19 mouse cellular contexts compared by ENCODE assay signal in the genomic region with DNA sequence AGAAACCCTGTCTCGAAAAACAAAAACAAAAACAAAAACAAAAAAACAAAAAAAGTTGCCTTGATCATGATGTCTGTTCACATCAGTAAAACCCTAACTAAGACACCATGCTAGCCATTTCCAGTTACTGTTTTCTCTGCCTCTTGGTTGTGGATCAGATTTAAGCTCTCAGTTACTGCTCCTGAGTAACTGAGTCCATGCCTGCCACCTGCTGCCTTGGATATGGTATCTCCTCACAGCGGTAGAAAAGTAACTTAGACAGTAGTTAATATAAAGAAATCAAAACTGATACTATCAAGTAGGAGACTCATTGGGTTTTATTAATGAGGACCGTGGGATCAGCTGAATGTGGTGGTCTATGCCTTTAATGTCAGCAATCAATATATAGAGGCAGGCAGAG. TPM values are rescaled to one million over a fixed set of nuclear protein-coding genes. Genes with fewer than 3 reads are reported as not detected.
DNase-seq lines count a peak whose midpoint lies in the region; TF ChIP-seq lines count a peak whose summit lies in the region.
"Had no signal": no experiment of that assay in that cellular context is flagged by ENCODE, and none has a peak within 500 bp of the region (broad histone marks: within the 10 kb centered on the region; RNA-seq: fewer than 3 reads in every experiment).

No protein-coding gene starts in this region.

- H3K27ac ChIP-seq in kidney, adult 2 months (ENCODE audit: insufficient read depth, low read depth, low read length): no peak overlapping the region
- H3K27ac ChIP-seq in CH12.LX (ENCODE audit: insufficient read depth, low read depth): no peak overlapping the region
- H3K27ac ChIP-seq: embryonic facial prominence, embryonic 13.5 days; forebrain, embryonic 12.5 days; heart, embryonic 13.5 days; intestine, embryonic 15.5 days had no signal

- H3K9ac ChIP-seq in CH12.LX (ENCODE audit: insufficient read depth, low read depth): no peak overlapping the region
- H3K9ac ChIP-seq: embryonic facial prominence, embryonic 13.5 days; forebrain, embryonic 12.5 days; heart, embryonic 13.5 days; intestine, embryonic 15.5 days had no signal

- no peak for DNase-seq in kidney, adult 2 months
- DNase-seq in kidney, adult 11 months: no peak
- DNase-seq in 416B (ENCODE audit: low read depth) (peak; percentile 26), CH12.LX (ENCODE audit: extremely low read depth) (no peak)
- peak; percentile 37 for DNase-seq in induced T-regulatory cell, adult 2 months (ENCODE audit: low read depth)
- DNase-seq in layer of hippocampus, postnatal 14 days (ENCODE audit: low spot score in 2 of 2): no peak
- no peak for DNase-seq in cerebellum, adult 9-10 months
- no peak for DNase-seq in layer of hippocampus, postnatal 10 days (ENCODE audit: low spot score in 2 of 2)
- DNase-seq: adrenal gland, adult 8-10 months; adrenal gland, postnatal 36 days; cerebellum, adult 2 months; cerebellum, postnatal 25 days; gastrocnemius, postnatal 10 days; heart, postnatal 36 days had no signal

- H3K4me3 ChIP-seq in kidney, adult 2 months (ENCODE audit: insufficient read depth, low read depth, low read length): no peak overlapping the region
- no peak overlapping the region for H3K4me3 ChIP-seq in CH12.LX (replicated peaks in 1 of 3; ENCODE audit: low read depth in 2 of 3, low read length in 2 of 3, poor library complexity in 1 of 3)
- H3K4me3 ChIP-seq: embryonic facial prominence, embryonic 13.5 days; forebrain, embryonic 12.5 days; heart, embryonic 13.5 days; intestine, embryonic 15.5 days had no signal

- 0 out of 2 replicates have a peak, but pooled peaks have one; percentile 14 for TF ChIP-seq CTCF in kidney, adult 2 months (conservative IDR thresholded peaks at IDR 0.05; ENCODE audit: insufficient read depth, insufficient read length, low read depth, low read length)
- TF ChIP-seq CTCF in CH12.LX (conservative IDR thresholded peaks at IDR 0.05 in 1 of 2, IDR thresholded peaks at IDR 0.05 in 1 of 2; ENCODE audit: low read depth in 2 of 2, low read length in 2 of 2): peak in 1 of 2 experiments; percentile 54; a peak in 2 of 4 replicates

- no peaks in the 10 kb centered on the region for H3K36me3 ChIP-seq in kidney, adult 2 months (ENCODE audit: control insufficient read depth, insufficient read depth, low read length)
- no peaks in the 10 kb centered on the region for H3K36me3 ChIP-seq in CH12.LX (replicated peaks in 1 of 2; ENCODE audit: control insufficient read depth in 1 of 2, insufficient read depth in 1 of 2, low read length in 1 of 2)
- H3K36me3 ChIP-seq: embryonic facial prominence, embryonic 13.5 days; forebrain, embryonic 12.5 days; heart, embryonic 13.5 days; intestine, embryonic 15.5 days had no signal

- H3K4me2 ChIP-seq in CH12.LX (ENCODE audit: insufficient read depth, low read depth, poor library complexity, severe bottlenecking): no peak overlapping the region
- H3K4me2 ChIP-seq: embryonic facial prominence, embryonic 13.5 days; forebrain, embryonic 12.5 days; heart, embryonic 13.5 days; intestine, embryonic 15.5 days had no signal

- TF ChIP-seq EP300 in CH12.LX (IDR thresholded peaks at IDR 0.05; ENCODE audit: low read length): no peak

- dilution Hi-C loops in CH12.LX (cut with MboI; ENCODE audit: extremely low pct_ligation_motif_present, extremely low pct_unique_long_range_greater_than_20kb, low sequenced_read_pairs): no loop called here

- no peak for TF ChIP-seq POLR2A in kidney, adult 2 months (IDR thresholded peaks at IDR 0.05; ENCODE audit: low read depth, low read length)
- no peak for TF ChIP-seq POLR2A in CH12.LX (IDR thresholded peaks at IDR 0.05; ENCODE audit: low read depth, low read length)

- H3K27me3 ChIP-seq in kidney, adult 2 months (replicated peaks; ENCODE audit: control insufficient read depth, insufficient read depth, low read length): no peaks in the 10 kb centered on the region; the same call in 1 of the 2 replicates
- no peaks in the 10 kb centered on the region for H3K27me3 ChIP-seq in CH12.LX (replicated peaks)
- H3K27me3 ChIP-seq: intestine, embryonic 15.5 days had no signal

- in situ Hi-C loops in CH12.LX (cut with MboI; ENCODE audit: low pct_ligation_motif_present, low pct_unique_long_range_greater_than_20kb, low sequenced_read_pairs): no loop called here

- H3K9me3 ChIP-seq in CH12.LX (replicated peaks; ENCODE audit: low read length): no peaks in the 10 kb centered on the region
- H3K9me3 ChIP-seq: embryonic facial prominence, embryonic 13.5 days; forebrain, embryonic 12.5 days; heart, embryonic 13.5 days; intestine, embryonic 15.5 days had no signal

- H3K79me2 ChIP-seq in CH12.LX (replicated peaks; ENCODE audit: control insufficient read depth, extremely low read depth, insufficient read depth, poor library complexity, severe bottlenecking): no peaks in the 10 kb centered on the region

- TF ChIP-seq RAD21 in CH12.LX (IDR thresholded peaks at IDR 0.05; ENCODE audit: low read depth, low read length): peak; percentile 58

- H3K4me1 ChIP-seq in kidney, adult 2 months (ENCODE audit: control insufficient read depth, insufficient read depth, low read length): no peaks in the 10 kb centered on the region
- no peaks in the 10 kb centered on the region for H3K4me1 ChIP-seq in CH12.LX (ENCODE audit: control insufficient read depth in 1 of 2, insufficient read depth in 2 of 2)
- H3K4me1 ChIP-seq: embryonic facial prominence, embryonic 13.5 days; forebrain, embryonic 12.5 days; heart, embryonic 13.5 days; intestine, embryonic 15.5 days had no signal

- 73% methylated on average over 3 of the region's 3 CpGs for WGBS in kidney, adult 2 months

TF ChIP-seq in CH12.LX, 34 proteins besides CTCF, POLR2A, EP300 and RAD21:
- TF ChIP-seq MEF2A (IDR thresholded peaks at IDR 0.05; ENCODE audit: borderline replicate concordance, low read depth, low read length): no peak
- TF ChIP-seq SMC3 (IDR thresholded peaks at IDR 0.05; ENCODE audit: low read depth, low read length): peak; percentile 61
- TF ChIP-seq POLR2AphosphoS2 (IDR thresholded peaks at IDR 0.05; ENCODE audit: low read depth, low read length): no peak
- TF ChIP-seq HCFC1 (IDR thresholded peaks at IDR 0.05; ENCODE audit: low read depth, low read length): no peak

RNA-seq across cellular contexts. Expression of gene Spag6, which starts 20.5 kb away (rescaled TPM):
- 0.14 and 0.27 TPM in 2 replicates for polyA plus RNA-seq in kidney, adult 2 months (2012; rRNA removed)
- total RNA-seq in CH12.LX (2012; rRNA removed) (0.34 and 0.63 TPM in 2 replicates), CH12.LX (2014; rRNA removed) (0.45 TPM in 1 of 2 replicates, not detected in the other)
- not detected in 2 replicates for polyA plus RNA-seq in CH12.LX (2012; ENCODE audit: insufficient read length, low read depth)
- total RNA-seq in layer of hippocampus, postnatal 14 days (2021): 1 to 10 TPM; 1.8 to 1.9 TPM
- total RNA-seq in layer of hippocampus, postnatal 10 days (2021): 1 to 10 TPM in 1 of 2 experiments, under 1 TPM in 1; 0.91 to 1.6 TPM
- polyA plus RNA-seq: forebrain, embryonic 16.5 days; heart, embryonic 13.5 days had no signal

RNA-seq across cellular contexts. Expression of gene Bmi1, which starts 37.5 kb away (rescaled TPM):
- 16.1 and 17.4 TPM in 2 replicates for polyA plus RNA-seq in kidney, adult 2 months (2012; rRNA removed)
- 38.6 and 50.0 TPM in 2 replicates for total RNA-seq in CH12.LX (2012; rRNA removed)
- total RNA-seq in CH12.LX (2014; rRNA removed): 87.0 and 95.4 TPM in 2 replicates
- polyA plus RNA-seq in CH12.LX (2012; ENCODE audit: insufficient read length, low read depth): 44.8 and 51.0 TPM in 2 replicates
- total RNA-seq in layer of hippocampus, postnatal 14 days (2021): 10 to 100 TPM; 40.8 to 51.9 TPM
- 10 to 100 TPM; 34.0 to 48.4 TPM for total RNA-seq in layer of hippocampus, postnatal 10 days (2021)

RNA-seq across cellular contexts. Expression of gene Commd3, which starts 42.2 kb away (rescaled TPM):
- polyA plus RNA-seq in kidney, adult 2 months (2012; rRNA removed): 68.1 and 83.2 TPM in 2 replicates
- total RNA-seq in CH12.LX (2012; rRNA removed): 114 and 116 TPM in 2 replicates
- total RNA-seq in CH12.LX (2014; rRNA removed): 183 and 204 TPM in 2 replicates
- 149 and 159 TPM in 2 replicates for polyA plus RNA-seq in CH12.LX (2012; ENCODE audit: insufficient read length, low read depth)
- 100 to 1,000 TPM; 116 to 117 TPM for total RNA-seq in layer of hippocampus, postnatal 14 days (2021)
- 100 to 1,000 TPM; 120 to 128 TPM for total RNA-seq in layer of hippocampus, postnatal 10 days (2021)

Comparison
In these comparisons a context has a peak if more than half of its experiments do, and no peak if none do; other contexts are left out.
1. DNase-seq: peak in 416B (single experiment) and induced T-regulatory cell, adult 2 months (single experiment); none in kidney, adult 2 months (single experiment), kidney, adult 11 months (single experiment), CH12.LX (single experiment), layer of hippocampus, postnatal 14 days (0 of 2), cerebellum, adult 9-10 months (single experiment) and layer of hippocampus, postnatal 10 days (0 of 2).